Mouse (Mus musculus) hindbrain, embryonic 13.5 days (tissue): ENCODE data around the gene Cpn2. TPM values are rescaled to one million over a fixed set of nuclear protein-coding genes. Genes with fewer than 3 reads are reported as not detected.

Experiments used
- ATAC-seq: fragments of 200-750 bp; cut with Nextera tagmentation; 2 replicates; pipeline ENCODE4 v1.8.0; 2017; ENCODE audit warnings: moderate TSS enrichment; ENCODE audit not compliant: low FRiP score
- H3K27ac ChIP-seq: fragments of 300-500 bp; sonication (generic); 2 replicates; pipeline ENCODE4 v1.5.1; 2015; ENCODE audit warnings: inconsistent platforms, mild to moderate bottlenecking, moderate library complexity
- H3K27me3 ChIP-seq: fragments of 300-500 bp; sonication (generic); 2 replicates; pipeline ENCODE4 v1.6.1; 2015; ENCODE audit warnings: mild to moderate bottlenecking, inconsistent platforms
- H3K36me3 ChIP-seq: fragments of 300-500 bp; sonication (generic); 2 replicates; pipeline ENCODE4 v1.6.1; 2015; ENCODE audit warnings: mild to moderate bottlenecking, inconsistent platforms
- H3K4me1 ChIP-seq: fragments of 300-500 bp; sonication (generic); replicated peaks from 2 replicates; pipeline ENCODE4 v1.6.1; 2015; ENCODE audit warnings: inconsistent platforms
- H3K4me2 ChIP-seq: fragments of 300-500 bp; sonication (generic); 2 replicates; pipeline ENCODE4 v1.6.1; 2015; ENCODE audit warnings: inconsistent platforms, mild to moderate bottlenecking, moderate library complexity
- H3K4me3 ChIP-seq: fragments of 300-500 bp; sonication (generic); 2 replicates; pipeline ENCODE4 v1.5.1; 2015; ENCODE audit warnings: mild to moderate bottlenecking, inconsistent platforms
- H3K9ac ChIP-seq: fragments of 300-500 bp; sonication (generic); 2 replicates; pipeline ENCODE4 v1.6.1; 2015; ENCODE audit warnings: mild to moderate bottlenecking, inconsistent platforms
- H3K9me3 ChIP-seq: fragments of 300-500 bp; sonication (generic); 2 replicates; pipeline ENCODE4 v1.6.1; 2016; ENCODE audit warnings: inconsistent platforms
- WGBS: fragments of 180-500 bp; shearing (Covaris S2); methylation state at CpG from one replicate; pipeline ENCODE4 v1.1.7; 2015; 5-methylcytosine and 5-hydroxymethylcytosine counted together
- polyA plus RNA-seq: library from polyadenylated mRNA; unstranded; fragments of >200 nt; fragmentation: Nextera tagmentation; extraction: Ambion mirVana; gene quantifications from 2 replicates; pipeline ENCODE4 v1.2.1, GENCODE M21; 2015

Gene Cpn2
- polyA plus RNA-seq, 1 experiment from 2014 or later = not detected

GRCm38 (mm10) chr16:30231882-30232604 is 35.3 kb downstream of the Cpn2 start:
- whole genome bisulfite sequencing = 38% methylated on average over 13 of the region's 13 CpGs

GRCm38 (mm10) chr16:30227352-30227751 is 39.9 kb downstream of the Cpn2 start:
- H3K9me3 ChIP-seq = no peaks in the 10 kb centered on the region
- no peak overlapping the region for H3K27ac ChIP-seq
- H3K27me3 ChIP-seq = peaks cover 68% of the 10 kb centered on the region
- H3K9ac ChIP-seq = no peak overlapping the region
- 41% methylated on average over 7 of the region's 7 CpGs for WGBS
- no peak for ATAC-seq
- peaks cover 10% of the 10 kb centered on the region; the same call in 1 of the 2 replicates for H3K4me1 ChIP-seq
- no peak overlapping the region for H3K4me2 ChIP-seq
- H3K4me3 ChIP-seq = no peak overlapping the region
- H3K36me3 ChIP-seq = no peaks in the 10 kb centered on the region

More at GRCm38 (mm10) chr16:30231882-30232604, 35.3 kb downstream of the Cpn2 start:
- Histone ChIP-seq H3K36me3 (no peaks in the 10 kb centered on the region), H3K27ac (no peak overlapping the region), H3K4me1 (peaks cover 25% of the 10 kb centered on the region), H3K9me3 (no peaks in the 10 kb centered on the region), H3K4me2 (no peak overlapping the region), H3K27me3 (peaks cover 79% of the 10 kb centered on the region), H3K9ac (no peak overlapping the region), H3K4me3 (no peak overlapping the region)
- no peak for ATAC-seq

GRCm38 (mm10) chr16:30221161-30221782 is 46.0 kb downstream of the Cpn2 start:
- Histone ChIP-seq H3K27ac (no peak overlapping the region), H3K27me3 (peaks cover 59% of the 10 kb centered on the region), H3K9ac (no peak overlapping the region), H3K4me3 (no peak overlapping the region), H3K9me3 (no peaks in the 10 kb centered on the region), H3K4me2 (no peak overlapping the region), H3K4me1 (0 out of 2 replicates have a peak, but pooled peaks cover 4% of the 10 kb centered on the region), H3K36me3 (no peaks in the 10 kb centered on the region)
- 71% methylated on average over 13 of the region's 13 CpGs for WGBS
- ATAC-seq = no peak

GRCm38 (mm10) chr16:30215811-30216210 is 51.5 kb downstream of the Cpn2 start:
- H3K27me3 ChIP-seq = peaks cover 85% of the 10 kb centered on the region
- H3K4me3 ChIP-seq = no peak overlapping the region
- H3K9me3 ChIP-seq = no peaks in the 10 kb centered on the region
- 0 out of 2 replicates have a peak, but pooled peaks cover 4% of the 10 kb centered on the region for H3K4me1 ChIP-seq
- no peak for ATAC-seq
- H3K36me3 ChIP-seq = no peaks in the 10 kb centered on the region
- WGBS = 11% methylated on average over 2 of the region's 2 CpGs
- H3K27ac ChIP-seq = no peak overlapping the region
- no peak overlapping the region for H3K4me2 ChIP-seq
- H3K9ac ChIP-seq = no peak overlapping the region

- peaks cover 4% of the 10 kb centered on the region; the same call in 1 of the 2 replicates for H3K9me3 ChIP-seq
- 51% methylated on average over 1 of the region's 1 CpGs for WGBS
- ATAC-seq = no peak
- no peak overlapping the region for H3K27ac ChIP-seq
- no peaks in the 10 kb centered on the region for H3K36me3 ChIP-seq
- H3K4me1 ChIP-seq = 0 out of 2 replicates have a peak, but pooled peaks cover 4% of the 10 kb centered on the region
- no peak overlapping the region for H3K9ac ChIP-seq
- no peak overlapping the region for H3K4me2 ChIP-seq
- H3K4me3 ChIP-seq = no peak overlapping the region
- peaks cover 74% of the 10 kb centered on the region for H3K27me3 ChIP-seq
Measured at GRCm38 (mm10) chr16:30213644-30214043, 53.7 kb downstream of the Cpn2 start.

GRCm38 (mm10) chr16:30212035-30212434 is 55.3 kb downstream of the Cpn2 start:
- Histone ChIP-seq H3K4me3 (no peak overlapping the region), H3K36me3 (no peaks in the 10 kb centered on the region), H3K4me1 (0 out of 2 replicates have a peak, but pooled peaks cover 4% of the 10 kb centered on the region), H3K27me3 (peaks cover 63% of the 10 kb centered on the region), H3K4me2 (no peak overlapping the region), H3K9me3 (peaks cover 4% of the 10 kb centered on the region; the same call in 1 of the 2 replicates), H3K9ac (no peak overlapping the region), H3K27ac (no peak overlapping the region)
- WGBS = 65% methylated on average over 3 of the region's 3 CpGs
- ATAC-seq = no peak

- no peak overlapping the region for H3K9ac ChIP-seq
- no peak overlapping the region for H3K27ac ChIP-seq
- ATAC-seq = no peak
- no peak overlapping the region for H3K4me3 ChIP-seq
- H3K36me3 ChIP-seq = no peaks in the 10 kb centered on the region
- no peak overlapping the region for H3K4me2 ChIP-seq
- peaks cover 16% of the 10 kb centered on the region for H3K4me1 ChIP-seq
- peaks cover 57% of the 10 kb centered on the region for H3K27me3 ChIP-seq
- H3K9me3 ChIP-seq = peaks cover 4% of the 10 kb centered on the region; the same call in 1 of the 2 replicates
- WGBS = 97% methylated on average over 1 of the region's 1 CpGs
Measured at GRCm38 (mm10) chr16:30209264-30209663, 58.0 kb downstream of the Cpn2 start.

GRCm38 (mm10) chr16:30207991-30208390 is 59.3 kb downstream of the Cpn2 start:
- H3K9me3 ChIP-seq = peaks cover 4% of the 10 kb centered on the region; the same call in 1 of the 2 replicates
- H3K36me3 ChIP-seq = no peaks in the 10 kb centered on the region
- no peak overlapping the region for H3K9ac ChIP-seq
- no peak overlapping the region for H3K4me2 ChIP-seq
- H3K27ac ChIP-seq = no peak overlapping the region
- ATAC-seq = no peak
- WGBS = 86% methylated on average over 7 of the region's 7 CpGs
- peaks cover 61% of the 10 kb centered on the region for H3K27me3 ChIP-seq
- no peak overlapping the region for H3K4me3 ChIP-seq
- H3K4me1 ChIP-seq = peaks cover 13% of the 10 kb centered on the region

- no peak overlapping the region for H3K27ac ChIP-seq
- H3K9ac ChIP-seq = no peak overlapping the region
- WGBS = 90% methylated on average over 11 of the region's 11 CpGs
- H3K9me3 ChIP-seq = peaks cover 4% of the 10 kb centered on the region; the same call in 1 of the 2 replicates
- no peak overlapping the region for H3K4me2 ChIP-seq
- no peak for ATAC-seq
- H3K4me1 ChIP-seq = peaks cover 12% of the 10 kb centered on the region
- no peak overlapping the region for H3K4me3 ChIP-seq
- peaks cover 61% of the 10 kb centered on the region for H3K27me3 ChIP-seq
- H3K36me3 ChIP-seq = no peaks in the 10 kb centered on the region
Measured at GRCm38 (mm10) chr16:30207111-30207828, 60.0 kb downstream of the Cpn2 start.

Other genes starting within 250 kb of the Cpn2 start
- gene Hes1, start 203.1 kb downstream of the Cpn2 start, polyA plus RNA-seq = 14.6 and 19.1 TPM in 2 replicates
- gene Lrrc15, start 15.8 kb upstream of the Cpn2 start, polyA plus RNA-seq = 0.26 and 0.28 TPM in 2 replicates
- gene Gp5, start 43.3 kb upstream of the Cpn2 start, polyA plus RNA-seq = 0.50 and 0.51 TPM in 2 replicates
- 7.4 and 7.5 TPM in 2 replicates for gene Atp13a3, start 138.5 kb upstream of the Cpn2 start, polyA plus RNA-seq